Mouse (Mus musculus) spleen, adult 18-20 months (tissue): ENCODE measurements at regions not wholly inside any gene's neighbourhood (a gene's known extent, or its start where the extent isn't known, plus 50 kb on each side); places are given as distances from the start of the nearest gene placed in this dataset.
A peak's percentile ranks its signal among the peaks of the same experiment; 100 is the strongest.

ENCODE experiments used
- DNase-seq, 2 experiments: peaks; one replicate each; pipeline ENCODE4 v3.0.0; 2022; ENCODE audit warnings: mixed read lengths in 2 of 2

GRCm38 (mm10) chr17:62546286-62546685 is 334.8 kb downstream of the Efna5 start:
- DNase-seq = no peak

- DNase-seq = no peak
Measured at GRCm38 (mm10) chr17:62545330-62545729, 335.8 kb downstream of the Efna5 start.

GRCm38 (mm10) chr17:62543056-62543975 is 337.8 kb downstream of the Efna5 start:
- DNase-seq = no peak

- DNase-seq = no peak
Measured at GRCm38 (mm10) chr17:62529911-62530310, 351.2 kb downstream of the Efna5 start.

- no peak for DNase-seq
Measured at GRCm38 (mm10) chr17:62527556-62527955, 353.6 kb downstream of the Efna5 start.

GRCm38 (mm10) chr17:62513635-62514034 is 367.5 kb downstream of the Efna5 start:
- DNase-seq = no peak

DNA sequence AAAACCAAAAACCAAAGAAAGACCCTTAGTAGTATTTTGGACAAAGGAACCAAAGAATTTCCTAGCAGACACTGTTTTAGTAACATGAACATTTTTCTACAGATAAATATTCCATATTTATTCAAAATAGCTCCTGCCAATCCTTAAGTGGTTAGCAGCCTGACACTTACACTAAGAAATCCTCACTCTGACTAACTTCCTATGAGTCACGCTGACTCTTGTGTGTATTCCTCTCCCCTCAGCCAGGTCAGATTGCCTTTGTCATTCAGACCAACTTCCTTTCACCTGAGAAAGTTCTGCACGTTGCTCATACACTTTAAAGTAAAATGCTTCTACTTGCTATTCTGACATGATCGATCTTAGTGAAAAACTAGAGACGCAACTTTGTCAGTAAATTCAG is 370.9 kb downstream of the Efna5 start:
- DNase-seq = no peak

- no peak for DNase-seq
Measured at GRCm38 (mm10) chr17:62507766-62508485, 373.2 kb downstream of the Efna5 start.

DNA sequence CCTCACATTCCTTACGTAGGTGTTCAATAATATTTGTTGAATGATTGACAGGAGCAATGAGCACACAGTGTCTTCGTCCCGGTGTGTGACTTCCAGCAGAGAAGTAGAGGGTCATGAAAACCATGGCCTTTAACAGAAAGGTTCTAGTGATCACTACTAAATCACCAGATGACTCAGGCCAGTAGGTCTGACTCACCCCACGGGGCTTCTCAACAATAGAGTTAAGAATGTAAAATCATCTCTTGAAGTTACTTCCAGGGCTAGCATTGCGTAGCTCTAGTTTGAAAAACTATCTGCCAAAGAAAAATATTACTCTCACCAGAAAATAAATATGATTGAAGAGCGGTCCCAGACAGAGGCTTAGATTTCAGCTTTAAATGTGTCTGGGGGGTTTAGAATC is 376.4 kb downstream of the Efna5 start:
- no peak for DNase-seq

DNA sequence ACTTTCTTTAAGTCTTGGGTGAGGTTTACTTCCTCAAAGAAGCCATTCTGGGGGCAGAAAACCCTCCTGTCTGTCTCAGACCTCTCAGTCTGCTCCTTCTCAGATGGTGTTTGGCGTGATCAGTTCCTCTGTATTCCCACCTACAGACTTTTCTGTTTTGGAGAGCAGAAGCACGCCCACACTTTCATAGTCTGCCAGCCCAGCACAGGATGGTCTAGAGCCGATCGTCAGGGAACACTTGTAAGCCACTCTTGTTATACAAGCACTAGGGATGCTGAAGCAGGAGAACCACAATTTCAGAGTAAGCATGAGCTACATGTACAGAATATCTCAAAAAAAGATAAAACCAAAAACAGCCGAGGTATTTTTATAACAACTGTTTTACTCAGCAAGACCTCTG is 410.4 kb downstream of the Efna5 start:
- no peak for DNase-seq

- no peak for DNase-seq
Measured at GRCm38 (mm10) chr17:62469367-62469766, 411.8 kb downstream of the Efna5 start.

- DNase-seq = no peak
Measured at GRCm38 (mm10) chr17:62468859-62469258, 412.3 kb downstream of the Efna5 start.

DNA sequence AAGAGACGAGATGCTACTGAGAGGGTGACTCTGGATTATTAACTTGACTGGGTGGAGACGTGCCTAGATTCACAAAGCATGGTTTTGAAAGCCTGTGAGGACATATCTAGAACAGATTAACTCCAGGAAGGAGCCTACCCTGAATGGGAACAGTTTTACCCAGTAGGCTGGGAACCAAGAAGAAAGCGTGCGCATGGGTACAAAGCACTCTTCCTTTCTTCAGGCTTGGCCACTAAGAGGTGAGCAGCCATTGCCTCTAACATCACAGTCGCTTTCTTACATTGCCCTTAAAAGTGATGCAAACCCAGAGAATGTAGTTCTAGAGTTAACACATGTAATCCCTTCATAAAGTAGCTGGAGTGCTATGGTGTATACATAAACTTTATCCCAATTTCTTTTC is 414.0 kb downstream of the Efna5 start:
- DNase-seq = no peak

DNA sequence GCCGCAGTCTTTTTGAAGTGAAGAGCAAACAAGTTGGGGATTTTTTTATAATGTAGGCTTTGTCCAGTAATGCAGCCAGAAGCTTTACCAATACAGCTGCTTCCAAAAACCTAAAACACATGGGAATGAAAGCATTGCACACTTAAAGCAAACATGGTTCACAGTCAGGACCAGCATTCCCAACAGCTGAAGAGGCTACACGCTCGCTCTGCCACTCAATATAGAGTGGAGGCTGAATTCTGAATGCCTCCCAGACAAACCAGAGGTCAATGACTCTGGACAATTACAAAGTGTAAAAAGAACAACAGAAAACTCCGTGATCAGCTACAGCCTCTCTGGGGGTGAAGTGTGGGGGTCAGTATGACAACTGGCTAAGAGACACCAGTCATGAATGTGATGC is 416.1 kb downstream of the Efna5 start:
- DNase-seq = no peak

DNA sequence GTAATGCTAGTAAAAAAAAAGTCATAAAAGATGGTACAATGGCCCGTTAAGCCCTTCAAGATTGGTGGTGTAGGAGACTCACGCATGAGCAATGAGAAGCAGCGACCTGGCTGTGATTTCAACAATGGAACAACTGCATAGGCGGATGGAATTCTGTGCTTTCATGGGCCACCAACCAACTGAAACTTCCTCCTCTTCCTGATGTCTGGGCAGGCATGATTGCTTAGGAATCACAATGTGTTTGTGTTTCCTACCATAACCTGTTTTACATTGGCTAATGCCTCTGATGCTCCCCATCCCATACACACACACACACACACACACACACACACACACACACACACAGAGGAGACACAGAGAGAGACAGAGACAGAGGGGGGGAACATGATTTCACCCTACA is 416.9 kb downstream of the Efna5 start:
- no peak for DNase-seq

DNA sequence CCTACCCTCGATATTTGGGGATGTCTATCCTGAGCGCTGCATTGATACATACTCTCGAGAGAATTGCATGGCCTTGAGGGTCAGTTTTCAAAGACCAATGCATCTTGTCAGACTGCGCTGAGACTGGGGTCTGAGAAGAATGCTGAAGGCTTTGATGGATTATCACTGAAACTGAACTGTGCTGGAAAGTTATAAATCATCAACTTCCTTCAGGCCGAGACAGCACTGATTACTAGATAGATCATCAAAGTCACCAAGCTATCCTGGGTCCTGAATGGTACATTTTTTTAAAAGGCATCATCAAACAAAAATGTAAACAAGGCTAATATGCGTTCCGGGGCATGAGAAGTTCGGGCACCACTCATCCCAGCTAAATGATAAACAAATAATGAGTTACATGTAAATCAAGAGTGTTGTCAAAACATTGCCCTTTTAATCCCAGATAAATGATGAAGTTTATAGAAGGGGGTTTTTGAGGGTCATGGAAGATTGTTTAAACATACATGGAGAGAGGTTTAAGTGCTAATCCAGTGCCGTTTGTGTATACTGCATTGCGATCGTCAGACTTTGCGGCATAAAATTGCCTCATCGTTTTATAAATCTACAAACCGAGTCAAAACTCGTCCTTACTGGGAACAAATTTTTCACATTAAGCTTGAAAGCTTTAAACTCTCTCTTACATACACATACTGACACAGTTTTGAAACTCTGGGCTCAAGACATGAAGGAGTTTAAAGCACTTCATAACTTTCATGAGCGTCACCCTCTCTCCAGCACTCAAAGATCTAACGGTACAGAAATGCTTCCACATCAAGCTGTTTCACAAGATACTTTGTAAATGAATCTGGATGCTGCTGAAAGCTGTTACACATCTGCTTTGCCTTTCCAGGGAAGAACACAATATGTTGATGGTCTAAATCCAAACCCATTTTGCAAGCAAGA is 419.5 kb downstream of the Efna5 start:
- no peak for DNase-seq

GRCm38 (mm10) chr17:62458964-62459363 is 422.2 kb downstream of the Efna5 start:
- peak in 1 of 2 experiments; percentile 32 for DNase-seq

DNA sequence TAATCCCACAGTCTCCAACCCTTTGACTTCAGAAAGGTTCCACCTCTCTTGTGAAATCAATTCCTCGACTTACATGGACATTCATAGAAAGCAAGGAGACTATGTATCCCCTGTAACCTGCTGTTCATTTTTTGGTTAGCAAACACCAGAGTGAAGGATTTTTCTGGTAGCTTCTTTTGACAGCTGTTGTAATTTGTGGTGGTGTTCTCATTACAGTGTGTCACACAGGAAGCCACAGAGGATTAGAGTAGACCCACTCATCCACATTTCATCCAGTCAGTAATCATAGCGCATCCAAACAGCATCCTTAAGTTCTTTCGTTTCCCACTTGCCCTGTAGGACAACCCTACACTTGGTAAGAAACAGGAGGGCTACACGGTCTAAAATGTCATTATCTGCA is 443.1 kb downstream of the Efna5 start:
- no peak for DNase-seq

GRCm38 (mm10) chr17:62436044-62436443 is 445.1 kb downstream of the Efna5 start:
- no peak for DNase-seq

DNA sequence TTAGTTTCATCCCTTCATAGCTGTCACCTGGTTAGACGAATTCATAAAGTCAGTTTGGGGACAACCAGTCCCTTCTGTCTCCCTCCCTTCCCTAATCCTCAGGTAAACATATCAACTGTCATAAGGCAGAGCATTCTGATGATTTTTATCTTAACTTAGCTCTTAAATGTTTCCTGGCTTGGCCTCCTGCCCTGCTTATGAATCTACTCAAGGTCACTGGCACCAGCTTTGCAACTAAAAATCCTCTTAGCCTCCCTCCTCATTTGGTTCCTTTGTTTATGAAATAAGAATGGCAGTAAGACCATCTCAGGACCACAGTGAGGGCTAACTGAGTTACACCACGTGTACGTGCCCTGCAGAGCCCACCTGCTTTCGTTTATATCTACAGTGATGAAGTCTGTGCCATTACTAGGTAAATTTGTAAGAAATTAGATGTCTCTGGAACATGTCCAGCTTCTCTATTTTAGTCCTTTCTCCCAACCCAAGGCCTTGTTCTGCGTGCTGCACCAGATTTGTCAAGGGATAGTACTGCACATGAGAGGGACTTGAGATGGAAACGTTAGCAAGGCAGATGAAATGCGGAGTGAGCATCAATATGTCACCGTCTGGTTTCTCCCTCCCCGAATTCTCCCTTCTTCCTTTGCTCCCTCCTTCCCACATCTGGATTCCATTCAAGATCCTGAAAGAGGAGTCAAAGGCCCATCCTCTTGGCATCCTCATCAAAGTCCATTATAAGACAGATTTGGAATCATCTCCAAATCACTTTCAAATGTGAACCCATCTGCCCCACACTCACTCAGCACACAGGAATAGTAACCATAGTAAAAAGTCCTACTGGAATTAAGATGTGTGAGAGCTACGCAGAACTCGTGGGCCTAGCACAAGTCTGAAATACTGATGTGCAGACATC is 457.4 kb downstream of the Efna5 start:
- DNase-seq = no peak

DNA sequence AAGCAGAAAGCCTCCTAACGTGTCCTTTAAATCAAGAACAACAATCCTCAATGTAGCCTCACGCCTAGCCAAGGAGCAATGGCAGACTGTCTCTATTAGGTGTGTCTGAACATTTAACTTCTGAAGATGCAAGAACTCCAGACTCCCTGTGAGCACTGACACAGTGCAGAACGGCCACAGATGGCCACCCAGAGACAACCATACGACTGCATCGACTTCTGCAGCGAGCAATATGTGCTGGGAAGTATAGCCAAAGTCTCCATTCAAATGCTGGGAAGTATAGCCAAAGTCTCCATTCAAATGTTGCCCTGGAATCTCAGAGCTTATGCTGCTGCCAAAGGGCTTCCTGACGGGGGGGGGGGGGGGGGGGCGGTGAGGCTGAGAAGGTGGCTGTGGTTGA is 463.5 kb downstream of the Efna5 start:
- DNase-seq = no peak

GRCm38 (mm10) chr17:62415152-62415551 is 466.0 kb downstream of the Efna5 start:
- no peak for DNase-seq
